Mouse (Mus musculus) cerebellum, adult 9-10 months (tissue): ENCODE results near the gene Reep3.

ENCODE experiments used
- DNase-seq: peaks from one replicate; pipeline ENCODE4 v3.0.0; 2022

The Reep3 gene

DNA sequence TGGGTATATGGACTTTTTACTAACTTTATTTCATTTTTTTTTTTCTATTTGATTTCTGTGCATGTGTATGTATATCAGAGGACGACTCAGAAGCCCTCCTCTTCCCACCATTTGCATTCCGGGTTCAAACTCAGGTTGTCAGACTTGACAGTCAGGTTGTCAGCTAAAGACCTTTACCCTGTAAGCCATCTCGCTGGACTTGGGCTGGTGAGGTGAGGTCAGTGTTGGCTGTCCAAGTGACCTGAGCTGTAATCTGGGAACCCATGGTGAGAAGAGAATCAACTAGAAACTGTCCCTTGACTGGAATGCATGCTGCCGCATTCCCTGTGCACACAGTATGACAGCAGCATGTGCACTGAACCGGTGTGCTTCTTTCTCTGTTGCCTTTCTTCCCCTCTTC, 12.9 kb upstream of the Reep3 start:
- DNase-seq: no peak

DNA sequence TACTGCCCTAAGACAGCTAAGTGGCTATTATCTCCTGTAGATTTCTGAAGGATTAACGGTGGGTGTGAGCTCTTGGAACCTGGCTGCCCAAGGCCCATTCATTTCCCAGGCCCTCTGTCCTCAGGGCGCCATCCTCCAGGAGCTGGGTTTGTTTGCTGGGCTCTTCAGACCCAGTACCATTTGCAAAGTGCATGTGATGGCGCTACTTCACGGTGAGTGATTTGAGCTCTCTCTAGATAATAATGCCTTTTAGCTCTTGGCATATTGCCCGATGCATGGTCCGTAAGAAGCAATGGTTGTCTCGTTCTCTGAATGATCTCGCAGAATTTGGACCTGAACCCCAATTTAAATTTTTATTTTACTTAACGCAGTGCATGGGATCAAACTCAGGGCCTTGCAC, 11.4 kb upstream of the Reep3 start:
- no peak for DNase-seq

DNA sequence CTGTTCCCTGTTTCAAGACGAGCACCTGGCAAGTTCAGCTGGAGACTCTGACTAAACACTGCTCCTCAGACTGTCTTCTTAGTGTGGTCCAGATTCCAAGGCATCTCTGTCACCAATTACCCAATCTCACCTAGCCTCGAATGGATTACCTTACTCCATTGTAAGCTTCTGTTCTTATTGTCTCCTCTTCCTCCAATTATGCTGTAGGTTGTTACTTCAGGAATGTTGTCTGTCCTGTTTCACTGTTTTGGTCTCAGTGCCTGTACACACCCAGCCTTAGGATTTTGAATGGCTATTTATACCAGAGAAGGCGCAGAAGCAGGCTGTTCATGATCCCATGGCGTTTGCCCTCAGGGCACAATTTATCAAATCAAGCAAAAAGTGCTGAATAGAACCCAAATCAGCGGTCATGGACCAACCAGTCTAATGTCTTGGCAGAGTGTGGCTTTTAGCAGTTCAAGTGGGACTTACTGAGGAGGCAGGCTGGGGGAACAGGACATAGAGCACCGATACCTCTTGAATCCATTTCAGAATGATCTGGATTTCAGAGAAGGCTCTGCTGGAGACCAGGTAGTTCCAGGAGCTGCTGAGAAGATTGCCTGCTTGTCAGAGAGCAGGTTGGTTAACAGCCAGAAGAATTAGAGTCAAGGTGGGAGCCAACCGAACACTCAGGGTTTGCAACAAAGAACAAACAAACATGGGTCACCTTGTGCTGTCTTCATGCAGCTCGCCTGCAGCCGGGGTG, 10.4 kb upstream of the Reep3 start:
- peak; percentile 65 for DNase-seq

DNA sequence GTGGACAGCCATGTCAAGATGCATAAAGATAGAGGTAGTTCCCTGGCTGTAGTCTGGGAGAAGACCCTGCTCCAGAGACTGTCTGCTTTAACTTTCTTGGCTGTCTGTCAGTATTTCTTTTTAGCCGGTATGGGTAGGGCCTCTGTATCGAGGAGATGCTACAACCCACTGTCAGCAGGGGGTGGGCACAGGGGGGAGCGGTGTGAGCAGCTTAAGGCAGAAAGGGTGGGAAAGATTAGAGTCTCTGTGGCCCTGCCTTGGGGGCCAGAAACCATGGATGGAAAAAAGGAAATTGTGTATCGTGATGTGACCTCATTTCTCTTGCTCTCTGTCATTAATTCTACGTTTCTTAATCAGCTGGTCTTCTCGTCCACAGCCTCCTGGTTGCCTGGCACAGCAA, 9.7 kb upstream of the Reep3 start:
- DNase-seq: no peak

DNA sequence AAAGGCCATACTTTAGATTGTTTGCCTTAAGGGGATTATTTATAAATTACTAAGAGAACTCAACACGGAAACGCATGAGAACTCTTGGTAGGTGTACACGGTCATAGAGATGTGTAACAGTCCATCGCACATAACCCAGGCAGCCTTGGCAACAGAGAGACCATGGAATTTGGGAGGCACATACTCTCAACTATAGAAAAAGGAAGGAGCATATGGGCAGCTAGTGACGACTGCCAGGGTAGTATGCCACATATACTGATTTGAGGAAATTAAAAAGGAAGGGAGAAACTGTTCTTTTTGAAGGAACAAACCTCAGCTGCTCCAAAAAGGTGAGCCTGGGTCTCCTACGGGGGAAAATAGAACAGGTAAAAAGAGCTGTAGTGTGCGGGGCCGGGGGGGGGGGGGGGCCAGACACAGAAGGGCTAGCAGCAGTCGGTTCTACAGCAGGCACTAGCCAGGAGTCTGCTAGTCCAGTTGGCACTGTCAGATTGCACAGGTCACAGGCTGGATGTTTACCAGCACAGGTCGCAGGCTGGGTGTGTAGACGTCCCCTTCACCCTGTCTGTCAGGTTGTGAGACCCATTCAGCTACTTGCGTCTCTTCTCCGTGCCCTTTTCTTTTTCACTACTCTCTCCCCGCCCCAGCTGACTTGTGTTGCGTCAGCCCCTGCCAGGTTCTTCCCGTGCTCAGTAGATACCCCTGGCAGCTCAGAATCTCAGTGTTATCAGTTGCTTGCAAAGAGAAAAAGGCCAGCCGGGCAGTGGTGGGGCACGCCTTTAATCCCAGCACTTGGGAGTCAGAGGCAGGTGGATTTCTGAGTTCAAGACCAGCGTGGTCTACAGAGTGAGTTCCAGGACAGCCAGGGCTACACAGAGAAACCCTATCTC, 8.8 kb upstream of the Reep3 start:
- DNase-seq: peak; percentile 88

DNA sequence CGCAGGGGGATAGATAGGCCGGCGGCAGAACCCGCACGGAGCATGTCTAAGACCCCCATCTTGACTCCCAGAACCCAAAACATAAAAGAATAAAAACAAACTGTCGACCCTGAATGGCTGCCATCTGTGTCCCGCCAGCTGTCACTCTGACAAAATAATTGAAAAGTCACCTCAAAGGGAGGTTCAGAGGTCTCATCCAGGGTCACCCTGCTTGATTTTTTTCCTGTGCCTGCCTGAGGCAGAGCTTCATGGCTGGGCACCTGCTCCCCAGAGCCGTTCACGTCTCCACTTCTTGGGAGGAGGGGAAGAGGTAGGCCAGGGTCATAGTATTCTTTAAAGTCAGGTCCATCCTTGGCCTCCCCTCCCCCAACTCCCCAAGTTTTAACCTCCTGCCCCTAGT, 7.8 kb upstream of the Reep3 start:
- DNase-seq: no peak

DNA sequence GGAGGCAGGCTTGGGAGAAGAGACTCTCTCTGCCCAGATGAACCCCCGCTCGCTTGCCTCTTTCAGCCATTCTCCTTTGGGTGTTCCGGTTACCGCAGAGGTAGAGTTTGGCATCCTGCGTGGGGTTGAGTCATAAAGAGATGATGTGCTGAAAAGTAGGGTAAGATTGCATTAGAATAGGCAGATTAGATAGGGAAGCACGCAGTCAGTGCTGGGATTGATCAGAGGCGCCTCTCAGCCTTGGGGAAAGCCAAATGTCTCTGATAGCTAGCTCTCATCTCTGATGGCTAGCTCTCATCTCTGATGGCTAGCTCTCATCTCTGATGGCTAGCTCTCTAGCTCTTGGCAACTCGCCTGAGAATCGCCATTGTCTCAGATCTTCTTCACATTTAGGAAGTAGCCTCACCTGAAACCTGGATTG, 4.1 kb upstream of the Reep3 start:
- DNase-seq: peak; percentile 75

DNA sequence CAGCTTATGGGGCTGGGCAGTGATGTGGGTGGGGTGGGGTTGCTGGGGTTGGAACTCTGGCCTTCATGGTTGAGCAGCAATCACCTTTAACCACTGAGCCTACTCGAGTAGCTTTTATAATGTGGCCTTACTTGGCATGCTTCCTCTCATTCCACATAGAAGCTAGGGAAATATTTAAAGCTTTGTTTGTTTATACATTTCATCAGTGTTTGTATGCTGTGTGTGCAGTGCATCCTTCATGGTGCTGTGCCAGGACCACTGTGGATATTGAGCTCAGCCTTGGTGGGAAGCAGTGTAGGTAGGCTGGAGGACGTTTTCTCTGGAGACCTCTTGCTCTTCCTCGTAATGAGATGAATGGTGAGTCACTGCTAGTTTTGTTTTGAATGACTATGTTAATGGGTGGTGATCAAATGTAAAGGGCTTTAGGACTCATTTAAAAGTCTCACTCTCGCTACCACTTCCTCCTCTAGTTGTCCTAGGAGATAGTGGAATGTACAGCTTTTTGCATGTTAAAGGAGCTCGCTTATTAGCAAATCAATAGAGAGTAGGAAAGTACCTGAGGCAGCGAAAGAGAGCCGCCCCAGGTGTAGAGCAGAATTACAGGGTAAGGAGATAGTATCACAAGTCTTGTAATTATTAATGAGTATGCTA, 3.4 kb upstream of the Reep3 start:
- peak; percentile 72 for DNase-seq

DNA sequence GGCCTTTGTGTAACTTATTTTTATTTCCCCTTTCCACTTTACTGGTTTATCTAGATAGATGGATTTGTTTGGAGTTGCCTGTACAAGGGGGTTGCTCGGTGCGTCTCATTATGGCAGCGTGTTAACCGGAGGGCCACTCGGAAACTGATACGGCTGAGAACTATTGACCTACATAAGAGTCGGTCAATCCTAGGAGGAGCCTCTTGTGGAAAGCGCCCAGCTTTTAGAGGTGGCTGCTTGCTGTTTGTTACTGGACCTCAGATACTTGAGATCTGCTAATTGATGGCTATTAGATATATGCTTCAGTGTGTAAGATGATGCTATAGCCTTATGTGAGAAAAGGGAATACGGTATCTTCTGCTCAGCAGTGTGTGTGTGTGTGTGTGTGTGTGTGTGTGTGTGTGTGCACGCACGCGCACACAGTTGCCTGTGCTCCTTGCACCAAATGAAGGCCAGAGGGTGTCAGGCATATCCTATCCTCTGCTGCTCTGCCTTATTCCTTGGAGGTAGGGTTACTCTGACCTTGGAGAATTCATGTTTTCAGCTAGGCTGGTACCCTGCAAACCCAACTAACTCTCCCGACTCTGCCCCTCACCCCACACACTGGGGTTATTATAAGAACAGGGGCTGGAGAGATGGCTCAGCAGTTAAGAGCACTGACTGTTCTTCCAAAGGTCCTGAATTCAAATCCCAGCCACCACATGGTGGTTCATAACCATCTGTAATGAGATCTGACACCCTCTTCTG, 2.6 kb upstream of the Reep3 start:
- peak; percentile 60 for DNase-seq

DNA sequence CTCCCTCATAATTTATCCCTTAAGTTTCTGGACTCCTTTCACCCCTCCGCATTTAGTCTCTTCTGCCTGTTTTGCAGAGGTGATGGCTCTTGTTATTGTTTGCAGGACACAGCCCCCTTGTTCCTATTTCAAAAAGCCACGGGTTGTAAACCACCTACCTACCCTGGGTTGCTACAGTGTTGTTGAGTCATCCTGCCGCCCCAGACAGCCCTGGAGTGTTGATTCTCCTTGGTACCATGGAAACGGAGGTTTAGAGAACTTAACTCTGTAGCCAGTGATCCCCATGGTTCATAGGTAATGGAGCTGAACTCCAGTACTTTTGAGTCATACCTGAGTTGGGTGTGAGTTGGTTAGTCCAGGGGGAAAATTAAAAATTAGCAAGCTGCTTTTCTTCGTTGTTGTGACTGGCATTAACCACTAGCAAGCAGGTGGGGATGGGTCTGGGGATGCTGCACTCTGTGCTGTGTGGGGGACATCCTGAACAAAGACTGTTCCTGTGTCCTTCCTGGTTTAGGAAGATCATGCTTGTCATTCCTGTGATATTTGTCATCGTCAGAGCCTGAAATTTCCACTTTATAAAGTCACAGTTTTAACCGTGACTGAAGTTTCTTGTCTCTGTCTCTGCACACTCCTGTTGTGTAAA, 1.8 kb upstream of the Reep3 start:
- DNase-seq: no peak

DNA sequence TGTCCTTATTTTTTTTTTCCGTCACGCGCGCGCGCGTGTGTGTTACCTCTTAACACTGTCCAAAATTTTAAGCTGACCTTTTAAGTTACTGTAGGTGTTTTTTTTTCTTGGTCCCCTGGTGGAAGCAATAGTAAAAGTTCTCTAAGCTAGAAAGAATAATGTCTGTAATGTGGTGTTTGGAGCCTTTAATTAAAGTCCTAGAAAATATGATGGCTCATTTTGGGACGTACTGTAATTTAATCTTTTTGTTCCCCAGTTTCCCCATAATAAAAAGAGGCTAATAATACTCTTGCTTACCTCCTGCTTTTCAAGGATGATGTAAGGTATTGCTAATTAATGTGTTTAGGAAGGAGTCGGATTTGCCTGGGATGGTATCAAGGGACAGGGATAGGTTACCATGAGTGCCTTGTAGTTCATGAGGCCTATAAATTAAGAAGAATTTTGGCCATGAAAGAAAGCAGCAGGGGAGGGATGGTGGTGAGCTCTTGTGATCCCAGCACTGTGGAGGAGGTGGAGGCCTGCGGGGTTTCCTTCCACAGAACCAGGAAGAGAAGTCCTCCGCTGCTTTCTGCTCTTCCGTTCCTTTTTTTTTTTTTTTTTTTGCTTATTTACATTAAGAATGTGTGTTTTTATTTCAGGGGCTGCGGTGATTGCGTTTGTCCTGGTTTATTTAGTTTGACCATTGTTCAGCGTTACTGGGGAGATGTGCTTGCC, 849 bp upstream of the Reep3 start:
- peak; percentile 61 for DNase-seq

DNA sequence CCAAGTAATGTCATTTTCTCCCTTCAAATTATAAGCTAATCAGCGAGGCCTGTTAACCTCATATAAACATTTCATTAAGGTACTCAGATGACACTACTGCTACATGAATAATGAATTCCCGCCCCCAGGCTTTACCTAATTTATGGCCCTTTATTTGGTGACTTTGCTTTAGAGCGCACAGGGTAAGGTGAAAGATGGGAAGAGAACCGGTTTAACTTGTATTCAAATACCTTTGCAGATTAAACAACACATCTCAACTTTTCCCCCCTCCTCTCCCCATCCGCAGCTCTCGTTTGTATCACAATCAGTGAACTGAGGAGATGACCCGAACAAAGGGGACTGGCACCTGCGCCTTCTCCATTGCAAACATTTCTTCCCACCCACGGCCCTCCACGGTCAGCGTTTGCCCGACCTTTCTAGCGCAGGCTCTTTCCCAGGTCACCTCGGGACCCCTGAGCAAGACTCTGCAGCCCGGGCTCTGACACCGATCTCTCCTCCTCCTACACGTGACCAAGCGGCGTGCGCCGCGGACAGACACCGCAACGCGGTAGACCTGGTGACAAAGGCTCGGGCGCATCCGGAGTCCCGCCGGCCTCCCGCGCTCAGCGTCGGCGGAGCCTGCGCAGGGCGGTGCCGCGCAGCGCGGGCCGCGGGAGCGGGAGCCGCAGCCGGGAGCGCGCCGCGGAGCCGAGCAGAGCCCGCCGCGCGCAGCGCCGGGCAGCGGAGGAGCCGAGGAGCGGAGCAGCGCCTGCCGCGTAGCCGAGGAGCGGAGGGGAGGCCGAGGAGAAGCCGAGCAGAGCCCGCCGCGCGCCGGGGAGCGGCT, 736 bp downstream of the Reep3 start, which contains the start of gene Jmjd1c:
TSS of gene Jmjd1c (plus strand) at position 328 of the 823 bp plus-strand sequence.
- peak; percentile 89 for DNase-seq

DNA sequence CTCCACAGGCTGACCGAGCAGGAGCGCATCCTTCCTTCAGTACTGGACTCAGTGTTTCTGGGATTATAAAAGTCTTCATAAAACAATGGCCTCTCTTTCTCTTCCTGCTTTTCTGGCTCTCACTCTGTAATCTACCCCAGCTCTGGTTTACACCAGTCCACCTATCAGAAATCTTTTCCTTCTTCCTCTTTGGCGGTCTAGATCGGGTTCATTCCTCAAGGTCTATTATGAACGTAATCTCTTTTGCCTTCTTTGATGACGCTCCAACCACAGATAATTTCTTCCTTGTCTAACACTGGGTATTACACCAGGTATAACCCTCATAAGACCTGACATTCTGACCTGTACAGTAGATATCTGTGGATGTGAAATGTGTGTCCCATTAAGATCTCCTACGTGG, 1.8 kb downstream of the Reep3 start:
- DNase-seq: no peak

DNA sequence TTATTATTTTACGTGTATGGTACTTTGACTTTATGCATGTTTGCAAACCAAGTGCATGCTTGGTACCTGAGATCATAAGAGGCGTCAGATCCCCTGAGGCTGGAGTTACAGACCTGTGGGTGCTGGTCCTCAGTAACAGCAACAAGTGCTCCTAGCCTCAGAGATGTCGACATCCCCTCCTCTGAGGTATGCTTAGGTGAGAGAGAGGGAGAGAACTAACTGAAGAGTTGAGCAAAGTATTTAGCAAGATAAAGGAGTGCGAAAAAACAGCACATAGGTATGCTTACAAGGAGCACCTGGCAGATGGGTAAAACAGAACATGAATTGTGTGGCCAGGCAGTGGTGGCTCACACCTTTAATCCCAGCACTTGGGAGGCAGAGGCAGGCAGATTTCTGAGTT, 6.1 kb downstream of the Reep3 start:
- DNase-seq: no peak

DNA sequence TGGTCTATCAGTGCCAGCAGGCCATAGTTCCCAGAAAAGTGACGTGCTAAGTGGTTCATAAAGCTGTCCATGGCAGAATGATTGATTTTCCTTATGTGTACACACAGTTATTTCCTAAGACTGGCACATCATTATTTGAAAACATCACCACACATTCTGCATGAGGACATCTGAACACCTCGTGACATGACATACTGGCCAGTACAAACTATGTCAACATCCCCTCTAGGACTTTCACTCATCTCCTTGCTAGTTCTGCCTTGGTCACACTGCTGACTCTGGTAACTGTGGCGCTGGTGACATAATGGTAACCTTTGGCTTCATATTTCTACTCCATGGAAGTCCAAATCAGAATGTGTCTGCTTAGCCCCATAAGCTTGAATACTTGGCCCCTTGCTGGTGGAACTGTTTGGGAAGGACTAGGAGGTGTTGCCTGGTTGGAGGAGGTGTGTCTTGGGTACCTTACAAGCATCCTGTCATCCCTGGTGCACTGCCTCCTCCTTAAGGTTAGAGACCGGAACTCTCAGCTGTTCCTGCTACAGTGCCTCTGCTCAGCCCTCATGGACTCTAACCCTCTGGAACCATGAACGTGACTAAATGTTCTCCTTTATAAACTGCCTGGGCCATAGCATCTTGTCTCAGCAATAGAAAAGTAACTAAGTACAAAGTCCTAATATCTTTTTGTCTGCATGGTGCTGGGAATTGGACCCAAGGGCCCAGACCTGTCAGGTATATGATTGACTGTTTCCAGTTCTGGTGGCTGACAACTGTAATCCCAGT, 9.1 kb downstream of the Reep3 start:
- DNase-seq: no peak

DNA sequence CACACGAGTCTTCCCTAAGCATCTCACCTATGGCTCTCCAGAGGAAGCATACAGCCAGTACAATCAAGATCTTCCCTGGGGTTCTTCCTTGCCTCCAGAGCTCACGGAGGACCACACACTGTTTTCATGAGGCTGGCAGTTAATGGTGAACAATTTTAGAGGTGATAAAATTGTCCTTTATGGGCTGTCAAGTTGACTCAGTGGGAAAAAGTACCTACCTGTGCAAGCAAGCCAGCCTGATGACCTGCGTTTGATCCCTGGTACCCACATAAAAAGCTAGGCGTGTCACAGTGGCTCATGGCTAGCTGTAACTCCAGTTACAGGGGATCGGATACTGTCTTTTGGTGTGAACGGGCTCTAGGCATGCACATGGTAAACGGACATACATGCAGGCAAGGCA, 10.8 kb downstream of the Reep3 start:
- DNase-seq: no peak

DNA sequence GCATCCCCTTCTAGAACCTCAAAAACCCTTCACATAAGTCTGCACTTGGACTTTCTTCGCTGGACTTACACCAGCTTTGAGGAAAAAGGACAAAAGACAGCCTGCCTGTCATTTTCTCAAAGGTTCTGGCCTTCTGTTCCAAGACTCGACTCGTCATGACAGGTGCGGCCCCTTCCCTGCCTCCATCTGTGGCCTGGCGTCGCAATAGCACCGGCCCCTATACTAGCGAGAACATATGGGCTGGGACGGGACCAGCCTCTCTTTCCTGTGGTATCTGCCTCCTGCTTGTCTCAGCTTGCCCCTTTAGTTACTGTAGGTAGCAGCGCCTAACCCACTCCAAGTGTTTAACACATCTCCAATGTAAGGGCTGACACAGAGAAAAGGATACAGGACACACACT, 11.6 kb downstream of the Reep3 start:
- peak; percentile 91 for DNase-seq

DNA sequence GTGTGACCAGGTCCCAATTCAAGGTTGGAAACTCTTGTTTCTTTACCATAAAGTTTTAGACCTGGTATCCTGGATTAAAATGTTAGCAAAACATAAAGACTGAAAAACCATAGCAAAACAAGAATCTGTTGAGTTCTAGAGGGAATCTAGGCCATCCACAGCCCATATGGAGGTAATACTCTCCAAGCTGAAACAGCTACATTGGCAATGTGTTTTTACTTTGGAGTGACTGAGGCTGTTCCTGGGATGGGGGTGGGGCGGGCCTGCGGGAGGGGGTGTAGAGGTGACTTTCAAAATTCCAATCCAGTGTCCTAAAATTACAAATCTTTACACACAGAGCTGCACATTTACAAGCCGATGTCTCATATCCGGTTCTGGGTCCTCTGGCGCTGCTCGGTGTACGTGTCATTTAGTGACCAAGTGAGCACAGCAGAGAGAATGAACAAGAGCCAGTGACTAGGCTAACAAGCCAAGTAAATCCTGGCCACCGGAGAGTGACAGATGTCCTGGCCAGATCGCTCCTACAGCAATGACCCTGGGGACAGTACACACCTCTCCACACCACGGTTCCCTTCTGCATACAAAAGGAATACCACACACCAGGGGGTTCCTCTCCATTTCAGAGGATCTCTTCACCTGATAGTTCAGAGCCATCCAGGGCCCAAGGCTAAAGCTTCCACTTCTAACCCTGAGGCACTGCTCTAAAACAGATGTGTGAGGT, 13.1 kb downstream of the Reep3 start:
- peak; percentile 97 for DNase-seq

DNA sequence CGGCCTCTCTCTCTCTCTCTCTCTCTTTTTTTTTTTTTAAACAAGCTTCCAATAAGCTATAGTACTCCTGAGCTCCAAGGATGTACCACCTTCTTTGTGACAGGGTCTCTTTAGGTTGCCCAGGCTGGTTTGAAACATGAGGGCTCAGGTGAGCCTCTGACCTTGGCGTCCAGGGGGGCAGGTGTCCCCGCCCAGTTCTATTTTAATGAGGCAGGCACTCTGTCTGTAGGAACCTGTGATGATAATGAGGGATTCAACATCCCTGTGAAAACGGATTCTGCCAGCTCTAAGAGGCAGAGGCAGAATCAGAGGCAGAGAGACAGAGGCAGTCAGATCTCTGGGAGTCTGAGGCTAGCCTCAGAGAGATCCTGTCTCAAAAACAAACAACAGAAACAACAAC, 14.2 kb downstream of the Reep3 start:
- DNase-seq: no peak
